Mouse (Mus musculus) embryo, embryonic 10.5 days (tissue): ENCODE data around the gene Hdgfl2.
"Not testable (repeated sequence)": the region's sequence is repeated elsewhere in the genome, so short reads cannot be mapped to it uniquely, and the experiment has no call there.

Experiments
- DNase-seq: peaks from one replicate; pipeline ENCODE4 v3.0.0-alpha.2; 2015; ENCODE audit warnings: low spot score

Gene Hdgfl2

GRCm38 (mm10) chr17:56106436-56106835, 27.0 kb downstream of the Hdgfl2 start:
- not testable (repeated sequence) for DNase-seq

DNA sequence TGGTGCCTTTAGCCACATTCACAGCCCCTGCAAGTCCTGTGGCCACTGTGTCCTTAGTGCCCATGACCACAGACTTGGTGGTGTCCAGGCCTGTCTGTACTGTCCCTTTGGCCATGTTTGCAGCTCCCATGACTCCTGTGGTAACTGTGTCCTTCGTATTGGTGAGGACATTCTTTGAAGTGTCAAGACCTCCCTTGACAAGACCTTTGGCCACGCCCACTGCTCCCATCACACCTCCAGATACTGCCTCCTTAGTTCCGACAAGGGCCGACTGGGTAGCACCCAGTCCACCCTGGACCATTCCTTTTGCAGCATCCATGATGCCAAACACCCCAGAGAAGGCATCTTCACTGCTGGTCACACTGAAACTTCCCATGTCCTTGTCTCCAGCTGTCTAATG, 27.5 kb downstream of the Hdgfl2 start:
- no peak for DNase-seq

DNA sequence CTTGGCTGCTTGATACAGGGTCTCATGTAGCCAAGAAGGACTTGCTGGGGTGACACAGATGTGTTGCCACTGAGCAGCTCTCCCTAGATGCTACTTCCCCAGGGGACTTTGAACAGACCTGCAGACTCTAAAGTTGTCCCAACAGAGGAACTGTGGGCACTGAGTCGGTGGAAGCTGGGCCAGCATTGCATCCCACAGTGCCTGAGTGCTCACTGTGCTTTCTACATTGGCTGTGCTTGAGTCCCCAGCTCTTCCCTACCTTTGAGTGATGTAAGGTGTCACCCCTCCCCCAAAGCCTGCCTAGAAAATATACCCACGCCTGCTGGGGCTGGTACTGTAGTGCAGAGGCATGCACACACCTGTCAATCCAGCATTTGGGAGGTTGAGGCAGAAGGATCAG, 28.3 kb downstream of the Hdgfl2 start:
- no peak for DNase-seq

- no peak for DNase-seq
Measured at GRCm38 (mm10) chr17:56108334-56109044, 29.1 kb downstream of the Hdgfl2 start.

- DNase-seq: no peak
Measured at GRCm38 (mm10) chr17:56109219-56110051, 30.0 kb downstream of the Hdgfl2 start, which contains the start of gene Plin4. Gene Plin4 (minus strand): TSS chr17:56109803.

DNA sequence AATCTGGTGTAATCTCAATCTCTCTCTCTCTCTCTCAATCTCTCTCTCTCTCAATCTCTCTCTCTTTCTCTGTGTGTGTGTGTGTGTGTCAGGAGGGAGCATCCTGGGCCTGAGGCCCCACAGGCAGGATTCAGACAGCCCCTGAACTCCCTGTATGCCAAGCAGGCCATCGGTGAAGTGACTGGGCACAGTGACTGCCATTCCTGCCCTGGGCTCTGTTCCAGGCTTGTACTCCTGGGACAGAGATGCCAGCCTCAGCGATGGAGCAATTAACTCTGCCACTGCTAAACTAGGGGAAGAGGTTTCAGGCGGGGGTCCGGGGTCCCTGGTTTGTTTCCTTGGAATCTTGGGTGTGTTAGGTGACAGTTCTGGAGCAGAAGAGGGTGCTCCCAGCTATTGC, 31.1 kb downstream of the Hdgfl2 start:
- no peak for DNase-seq

- DNase-seq: no peak
Measured at GRCm38 (mm10) chr17:56111021-56111420, 31.6 kb downstream of the Hdgfl2 start.

DNA sequence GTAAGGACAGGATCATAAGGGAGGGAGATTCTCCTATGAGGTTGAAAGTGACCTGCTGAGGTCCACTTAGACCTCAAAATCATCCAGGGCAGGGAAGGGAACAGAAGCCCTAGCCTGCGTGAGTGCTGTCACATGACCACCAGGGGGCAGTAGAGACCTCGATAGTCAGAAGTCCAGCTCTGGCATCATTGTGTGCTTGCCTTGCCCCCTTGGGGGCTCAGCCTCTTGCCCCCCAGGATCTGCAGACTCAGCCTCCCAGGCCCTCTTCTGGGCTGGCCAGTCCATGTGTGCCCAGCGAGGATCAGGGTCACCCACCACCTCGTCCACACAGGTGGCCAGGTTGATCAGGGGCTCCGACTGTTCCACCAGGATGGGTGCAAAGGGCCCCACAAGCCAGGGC, 32.4 kb downstream of the Hdgfl2 start:
- DNase-seq: peak; percentile 90

- DNase-seq: no peak
Measured at GRCm38 (mm10) chr17:56112743-56113142, 33.3 kb downstream of the Hdgfl2 start.

GRCm38 (mm10) chr17:56116193-56116592, 36.8 kb downstream of the Hdgfl2 start:
- no peak for DNase-seq

- peak; percentile 76 for DNase-seq
Measured at GRCm38 (mm10) chr17:56117251-56117710, 37.8 kb downstream of the Hdgfl2 start, which contains the start of gene Plin5. Gene Plin5 (minus strand): TSS chr17:56117596.

DNA sequence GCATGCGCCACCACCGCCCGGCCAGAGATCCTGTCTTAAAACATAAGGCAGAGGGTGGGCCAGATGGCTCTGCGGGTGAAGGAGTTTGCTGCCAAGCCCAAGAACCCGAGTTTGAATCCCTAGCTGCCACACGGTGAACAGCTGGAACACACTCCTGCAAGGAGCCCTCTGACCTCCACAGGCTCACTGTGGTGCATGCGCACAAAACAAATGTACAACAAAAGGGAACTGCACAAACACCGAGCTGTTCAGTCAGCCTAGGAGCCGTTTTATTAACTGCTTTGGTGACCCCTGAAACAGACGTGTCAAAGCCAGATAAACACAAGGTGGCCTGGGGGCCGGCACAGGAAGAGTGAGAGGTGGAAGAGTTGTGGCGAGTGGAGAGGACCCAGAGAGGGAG, 40.0 kb downstream of the Hdgfl2 start:
- no peak for DNase-seq

DNA sequence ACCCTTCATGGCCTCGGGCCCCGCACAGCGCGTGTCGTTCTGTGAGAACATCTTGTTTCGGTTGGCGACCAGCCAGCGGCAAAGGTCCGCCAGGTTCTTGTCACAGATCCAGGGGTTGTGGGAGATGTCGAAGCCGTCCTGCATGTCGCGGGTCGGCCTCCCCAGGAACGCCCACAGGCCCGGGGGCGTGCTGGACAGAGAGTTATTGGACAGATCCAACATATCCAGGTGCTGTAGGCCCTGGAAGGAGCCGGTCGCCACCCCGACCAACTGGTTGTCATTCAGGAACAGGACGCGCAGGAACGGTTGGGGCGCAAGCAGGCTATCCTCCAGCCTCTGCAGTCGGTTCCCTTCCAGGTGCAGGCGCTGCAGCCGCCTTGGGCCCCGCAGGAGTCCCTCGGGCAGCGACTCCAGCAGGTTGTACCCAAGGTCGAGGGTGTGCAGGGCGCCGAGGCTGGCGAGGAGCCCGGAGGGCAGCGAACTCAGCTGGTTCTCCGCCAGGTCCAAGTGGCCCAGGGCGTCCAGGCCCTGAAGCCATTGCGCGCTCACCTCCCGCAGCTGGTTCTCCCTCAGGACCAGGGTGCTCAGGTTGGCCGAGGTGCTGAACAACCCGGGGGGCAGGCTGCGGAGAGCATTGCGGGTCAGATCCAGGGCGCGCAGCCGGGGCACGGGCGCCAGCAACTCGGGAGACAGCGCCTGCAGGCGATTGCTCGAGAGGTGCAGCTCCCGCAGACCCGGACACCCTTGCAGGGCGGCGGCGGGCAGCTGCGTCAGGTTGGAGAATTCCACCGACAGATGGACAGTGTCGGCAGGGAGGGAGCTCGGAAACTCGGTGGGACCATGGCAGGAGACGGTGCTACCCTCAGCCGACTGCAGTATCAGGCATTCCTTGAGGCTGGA, 40.8 kb downstream of the Hdgfl2 start:
- no peak for DNase-seq

DNA sequence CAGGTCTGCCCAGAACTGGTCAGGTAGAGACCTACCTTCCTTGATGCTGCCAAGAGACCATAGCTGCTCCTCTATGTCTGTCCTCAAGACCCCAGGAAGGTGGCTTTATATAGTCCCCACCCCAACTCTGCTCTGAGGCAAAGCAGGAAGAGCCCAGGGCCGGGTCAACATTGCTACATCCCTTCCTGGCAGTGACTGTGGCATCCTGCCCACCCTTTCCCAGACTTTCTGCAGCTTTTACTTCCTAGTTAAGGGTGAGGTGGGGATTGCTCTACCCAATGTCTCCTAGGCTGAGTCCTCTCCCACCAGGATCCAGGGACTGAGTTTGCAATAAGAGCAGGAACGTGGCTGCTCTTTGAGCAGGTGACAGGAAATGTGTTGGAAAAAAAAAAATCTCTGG, 42.4 kb downstream of the Hdgfl2 start, which contains the start of gene Lrg1:
Gene Lrg1, minus strand, starts transcription at position 176 of the 400 bp plus-strand sequence.
- DNase-seq: no peak

- no peak for DNase-seq
Measured at GRCm38 (mm10) chr17:56123161-56123560, 43.7 kb downstream of the Hdgfl2 start.

- no peak for DNase-seq
Measured at GRCm38 (mm10) chr17:56123681-56124340, 44.4 kb downstream of the Hdgfl2 start.

DNA sequence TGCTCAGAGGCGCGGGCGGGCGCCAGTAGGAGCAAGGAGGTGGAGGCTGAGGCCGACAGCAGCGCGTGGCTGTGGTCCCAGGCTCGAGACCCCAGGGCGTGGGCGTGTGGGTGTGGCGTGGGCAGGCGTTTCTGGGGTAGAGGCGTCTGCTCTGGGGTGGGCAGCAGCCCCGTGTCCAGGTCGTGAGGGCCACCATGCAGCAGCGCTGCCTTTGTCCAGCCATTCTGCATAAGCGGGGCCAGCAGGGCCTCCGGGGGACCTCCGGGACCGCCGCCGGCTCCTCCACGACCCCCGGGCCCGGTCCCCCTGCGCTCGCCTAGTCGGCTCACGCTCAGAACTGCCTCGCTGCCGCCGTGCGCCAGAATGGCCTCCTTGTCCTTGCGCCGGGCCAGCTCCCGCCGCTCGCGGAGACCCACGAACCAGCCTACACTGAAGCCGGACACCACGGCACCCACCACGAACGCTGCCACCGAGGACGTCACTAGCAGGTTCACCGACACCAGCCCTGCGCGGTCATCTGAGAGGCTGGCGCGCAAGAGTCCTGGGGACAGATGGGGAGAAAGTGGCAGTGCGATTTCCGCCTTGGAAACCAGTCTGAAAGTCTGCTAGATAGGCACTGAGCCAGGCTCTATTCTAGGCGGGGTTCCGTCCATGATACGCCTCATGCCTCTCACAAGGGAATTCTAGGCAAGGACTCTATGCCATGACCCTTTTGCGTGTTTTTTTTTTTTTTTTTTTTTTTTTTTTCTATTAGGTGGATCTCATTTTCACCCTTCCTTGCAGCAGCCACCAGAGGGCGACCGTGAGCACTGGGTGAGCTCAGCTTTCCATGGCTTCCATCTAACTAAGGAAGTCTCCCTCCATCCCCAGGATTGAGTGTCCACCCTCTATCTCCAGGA, 45.2 kb downstream of the Hdgfl2 start:
- peak; percentile 75 for DNase-seq

GRCm38 (mm10) chr17:56125276-56125630, 45.8 kb downstream of the Hdgfl2 start:
- no peak for DNase-seq

DNA sequence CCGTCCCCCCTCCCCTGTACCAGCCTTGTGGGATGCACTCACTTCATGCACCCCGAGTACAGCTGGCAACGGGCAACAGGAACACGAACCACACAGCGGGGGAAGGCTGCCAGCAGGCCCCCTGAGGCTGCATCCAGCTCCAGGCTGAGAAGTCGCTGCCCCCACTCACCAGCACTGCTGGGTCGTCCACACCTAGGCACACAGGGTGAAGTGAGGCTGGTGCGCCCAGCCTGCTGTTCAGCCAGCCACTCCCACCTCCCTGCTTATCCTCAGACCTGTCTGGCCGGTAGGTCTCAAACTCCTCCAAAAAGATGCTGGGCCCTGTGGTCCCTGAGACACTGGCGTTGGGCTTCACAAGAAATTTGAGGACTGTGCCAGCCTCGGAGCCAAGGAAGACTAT, 46.7 kb downstream of the Hdgfl2 start:
- no peak for DNase-seq

- no peak for DNase-seq
Measured at GRCm38 (mm10) chr17:56128246-56128645, 48.8 kb downstream of the Hdgfl2 start.
